Mouse (Mus musculus): ENCODE results near the gene Fam69b. TPM values are rescaled to one million over a fixed set of nuclear protein-coding genes. Genes with fewer than 3 reads are reported as not detected.

Fam69b gene
- polyA plus RNA-seq, 1 experiment from 2014 or later, result 31.1 TPM

DNA sequence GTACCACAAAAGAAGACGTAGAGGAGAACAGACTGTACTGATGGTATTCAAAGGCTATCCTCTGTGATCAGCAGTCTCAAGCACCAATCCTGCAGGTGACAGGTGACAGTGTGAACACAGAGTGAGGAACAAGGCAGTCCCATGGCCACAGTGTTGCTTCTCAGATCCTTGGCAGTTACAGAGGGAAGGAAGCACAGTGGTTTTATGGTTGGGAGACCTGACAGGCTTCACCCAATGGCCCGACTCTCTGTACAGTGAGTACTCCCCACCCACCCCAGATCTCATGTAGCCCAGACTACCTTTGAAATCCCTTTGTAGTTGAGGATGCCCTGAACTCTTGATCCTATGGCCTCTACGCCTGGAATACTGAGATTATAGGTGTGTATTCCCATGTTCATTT, 2.8 kb upstream of the Fam69b start:
- Histone ChIP-seq H3K9ac (ENCODE audit: low read depth, low read length) (no peak overlapping the region), H3K36me3 (ENCODE audit: control insufficient read depth, insufficient read depth, low read length) (no peaks in the 10 kb centered on the region), H3K9me3 (ENCODE audit: control insufficient read depth, low read length) (no peaks in the 10 kb centered on the region), H3K4me1 (ENCODE audit: control insufficient read depth, insufficient read depth, low read length) (peaks cover 13% of the 10 kb centered on the region), H3K4me2 (ENCODE audit: low read depth, low read length) (no peak overlapping the region), H3K27ac (replicated peaks; ENCODE audit: low read depth, low read length) (no peak overlapping the region), H3K4me3 (ENCODE audit: low read depth, low read length) (no peak overlapping the region), H3K27me3 (replicated peaks; ENCODE audit: control insufficient read depth, insufficient read depth, low read length) (no peaks in the 10 kb centered on the region)
- no peak for DNase-seq (ENCODE audit: low spot score)
- WGBS, result 78% methylated on average over 3 of the region's 3 CpGs
- ATAC-seq (ENCODE audit: low read depth), result no peak

DNA sequence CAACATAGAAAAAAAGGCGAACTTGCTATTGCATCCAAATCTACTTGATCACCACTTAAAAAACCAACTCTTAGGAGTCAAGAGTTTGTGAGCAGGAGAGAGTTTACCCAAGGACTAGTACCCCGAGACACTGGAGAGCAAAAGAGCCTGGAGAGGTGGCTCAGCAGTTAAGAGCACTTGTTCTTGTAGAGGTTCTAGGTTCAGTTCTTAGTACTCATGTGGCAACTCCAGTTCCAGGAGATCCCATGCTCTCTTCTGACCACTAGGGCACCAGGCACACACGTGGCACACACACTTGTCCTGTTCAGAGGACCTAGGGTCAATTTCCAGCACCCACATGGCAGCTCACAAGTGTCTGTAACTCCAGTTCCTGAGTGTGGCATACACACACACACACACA, 2.2 kb upstream of the Fam69b start:
- DNase-seq (ENCODE audit: low spot score) (no peak), ATAC-seq (ENCODE audit: low read depth) (no peak)
- H3K4me1 ChIP-seq (ENCODE audit: control insufficient read depth, insufficient read depth, low read length), result peaks cover 13% of the 10 kb centered on the region
- H3K4me2 ChIP-seq (ENCODE audit: low read depth, low read length), result no peak overlapping the region
- WGBS, result 59% methylated on average over 3 of the region's 3 CpGs
- no peak overlapping the region for H3K27ac ChIP-seq (replicated peaks; ENCODE audit: low read depth, low read length)
- H3K36me3 ChIP-seq (ENCODE audit: control insufficient read depth, insufficient read depth, low read length), result peaks cover 5% of the 10 kb centered on the region; the same call in 1 of the 2 replicates
- H3K4me3 ChIP-seq (ENCODE audit: low read depth, low read length), result no peak overlapping the region
- H3K9me3 ChIP-seq (ENCODE audit: control insufficient read depth, low read length), result no peaks in the 10 kb centered on the region
- H3K27me3 ChIP-seq (replicated peaks; ENCODE audit: control insufficient read depth, insufficient read depth, low read length), result no peaks in the 10 kb centered on the region
- H3K9ac ChIP-seq (ENCODE audit: low read depth, low read length), result no peak overlapping the region

DNA sequence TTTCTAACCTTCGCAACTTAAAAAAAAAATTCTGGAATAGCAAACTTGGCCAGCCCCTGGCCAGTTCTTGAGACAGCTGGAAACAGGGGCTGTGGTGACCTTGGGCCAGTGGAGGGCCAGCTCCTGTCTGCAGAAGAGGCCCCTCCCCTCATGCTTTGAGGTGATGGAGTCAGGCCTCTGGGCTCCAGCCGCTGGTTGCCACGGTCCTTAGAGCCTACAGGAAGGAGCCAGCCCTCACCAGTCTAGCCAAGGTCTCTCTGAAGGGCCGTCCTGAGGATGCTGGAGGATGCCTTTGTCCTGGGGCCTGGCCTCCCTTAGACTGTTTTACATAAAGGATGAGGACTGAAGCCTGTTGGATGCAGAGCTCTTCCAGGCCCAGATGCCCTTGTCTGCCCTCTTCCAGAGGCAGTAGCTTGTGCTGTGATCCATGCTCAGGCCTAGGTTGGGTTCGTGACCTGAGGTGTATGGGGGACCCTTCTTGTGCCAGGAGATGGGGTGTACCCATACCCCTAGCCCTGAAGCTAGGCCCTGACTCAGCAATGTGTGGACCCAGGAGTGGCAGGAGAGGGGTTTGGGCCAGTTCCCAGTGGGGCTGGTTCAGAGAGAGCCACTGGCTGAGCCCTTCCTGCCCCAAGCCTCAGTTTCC, 658 bp downstream of the Fam69b start:
- Histone ChIP-seq H3K9me3 (ENCODE audit: control insufficient read depth, low read length) (no peaks in the 10 kb centered on the region), H3K4me1 (ENCODE audit: control insufficient read depth, insufficient read depth, low read length) (peaks cover 13% of the 10 kb centered on the region), H3K27ac (replicated peaks; ENCODE audit: low read depth, low read length) (peak overlapping the region; percentile 58; the same call in 1 of the 2 replicates), H3K27me3 (replicated peaks; ENCODE audit: control insufficient read depth, insufficient read depth, low read length) (no peaks in the 10 kb centered on the region), H3K36me3 (ENCODE audit: control insufficient read depth, insufficient read depth, low read length) (peaks cover 12% of the 10 kb centered on the region; the same call in 1 of the 2 replicates), H3K4me3 (ENCODE audit: low read depth, low read length) (peak overlapping the region; percentile 75), H3K4me2 (ENCODE audit: low read depth, low read length) (peak overlapping the region; percentile 93), H3K9ac (ENCODE audit: low read depth, low read length) (peak overlapping the region; percentile 94)
- 21% methylated on average over 5 of the region's 5 CpGs for WGBS
- DNase-seq (ENCODE audit: low spot score) (no peak), ATAC-seq (ENCODE audit: low read depth) (peak; percentile 37)

DNA sequence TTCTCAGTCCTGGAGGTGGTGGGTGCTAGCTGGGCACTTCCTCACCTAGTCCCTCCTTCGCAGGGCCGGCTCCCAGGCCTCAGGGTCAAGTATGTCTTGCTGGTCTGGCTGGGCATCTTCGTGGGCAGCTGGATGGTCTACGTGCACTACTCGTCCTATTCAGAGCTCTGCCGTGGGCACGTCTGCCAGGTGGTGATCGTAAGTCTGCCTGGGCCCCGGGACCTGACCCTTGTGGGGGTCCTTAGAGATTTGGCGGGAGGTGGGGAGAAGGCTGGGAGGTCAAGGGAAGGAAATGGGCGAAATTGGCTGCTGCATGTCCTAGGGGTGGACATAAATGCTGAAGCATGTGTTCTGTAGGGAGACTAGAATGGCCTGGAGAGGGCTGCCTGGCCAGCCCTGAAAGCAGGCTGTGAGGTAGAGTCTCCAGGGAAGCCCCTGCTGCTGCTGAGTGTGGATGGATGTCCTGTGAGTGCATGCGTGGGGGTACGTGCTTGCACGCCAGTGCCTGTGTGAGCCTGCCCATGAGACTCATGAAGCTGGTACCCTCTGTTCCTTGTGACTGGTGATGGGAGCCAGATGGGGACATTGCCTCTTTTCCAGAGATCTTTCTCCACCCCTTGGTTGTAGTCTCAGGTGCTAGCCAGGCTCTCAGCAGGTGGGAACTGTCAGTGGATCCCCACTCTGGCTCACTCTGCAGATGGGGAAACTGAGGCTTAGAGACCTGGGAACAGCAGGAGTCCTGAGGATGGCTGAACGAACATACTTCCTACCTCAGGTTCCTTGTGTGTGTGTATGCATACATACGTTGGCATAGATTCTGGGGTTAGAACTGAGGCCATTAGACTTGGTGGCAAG, 4.5 kb downstream of the Fam69b start:
- Histone ChIP-seq H3K4me2 (ENCODE audit: low read depth, low read length) (no peak overlapping the region), H3K9ac (ENCODE audit: low read depth, low read length) (no peak overlapping the region; the same call in 1 of the 2 replicates)
- 82% methylated on average over 14 of the region's 16 CpGs for WGBS

DNA sequence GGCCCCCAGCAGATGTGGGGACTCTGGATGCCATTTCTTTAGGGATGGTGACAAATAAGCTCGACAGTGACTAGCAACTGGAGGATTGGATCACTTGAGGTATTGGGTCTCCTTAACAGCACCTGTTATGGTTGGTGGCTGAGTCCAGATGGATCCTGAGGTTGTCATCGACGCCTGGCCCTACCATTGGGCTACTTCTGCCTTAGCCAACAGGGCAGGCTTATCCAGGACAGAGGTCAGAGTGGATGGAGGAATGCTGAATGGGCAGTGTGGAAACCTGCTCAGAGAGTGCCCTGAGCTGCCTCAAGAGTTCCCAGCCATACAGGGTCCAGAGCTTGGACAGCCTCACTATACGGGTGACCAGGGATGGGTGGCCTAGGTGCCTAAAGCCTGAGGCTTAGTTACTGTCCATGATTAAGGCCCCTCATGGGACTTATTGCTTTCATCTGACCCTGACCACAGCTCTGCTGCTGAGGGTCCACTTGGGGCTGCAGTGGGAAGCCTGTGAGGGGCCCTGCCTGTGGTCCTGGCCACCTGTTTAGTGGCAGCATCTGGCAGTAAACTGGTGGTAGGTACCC, 5.8 kb downstream of the Fam69b start:
- Histone ChIP-seq H3K27me3 (replicated peaks; ENCODE audit: control insufficient read depth, insufficient read depth, low read length) (no peaks in the 10 kb centered on the region), H3K4me1 (ENCODE audit: control insufficient read depth, insufficient read depth, low read length) (peaks cover 16% of the 10 kb centered on the region), H3K4me3 (ENCODE audit: low read depth, low read length) (no peak overlapping the region), H3K4me2 (ENCODE audit: low read depth, low read length) (no peak overlapping the region), H3K9ac (ENCODE audit: low read depth, low read length) (no peak overlapping the region), H3K9me3 (ENCODE audit: control insufficient read depth, low read length) (no peaks in the 10 kb centered on the region), H3K27ac (replicated peaks; ENCODE audit: low read depth, low read length) (no peak overlapping the region), H3K36me3 (ENCODE audit: control insufficient read depth, insufficient read depth, low read length) (peaks cover 61% of the 10 kb centered on the region)
- 71% methylated on average over 4 of the region's 4 CpGs for WGBS
- ATAC-seq (ENCODE audit: low read depth) (no peak), DNase-seq (ENCODE audit: low spot score) (no peak)

More for the DNA sequence above, 4.5 kb downstream of the Fam69b start:
- no peak for ATAC-seq (ENCODE audit: low read depth)
- H3K9me3 ChIP-seq (ENCODE audit: control insufficient read depth, low read length), result no peaks in the 10 kb centered on the region
- peaks cover 50% of the 10 kb centered on the region for H3K36me3 ChIP-seq (ENCODE audit: control insufficient read depth, insufficient read depth, low read length)
- peaks cover 14% of the 10 kb centered on the region for H3K4me1 ChIP-seq (ENCODE audit: control insufficient read depth, insufficient read depth, low read length)
- no peak overlapping the region for H3K27ac ChIP-seq (replicated peaks; ENCODE audit: low read depth, low read length)
- H3K27me3 ChIP-seq (replicated peaks; ENCODE audit: control insufficient read depth, insufficient read depth, low read length), result no peaks in the 10 kb centered on the region
- DNase-seq (ENCODE audit: low spot score), result no peak
- H3K4me3 ChIP-seq (ENCODE audit: low read depth, low read length), result no peak overlapping the region

DNA sequence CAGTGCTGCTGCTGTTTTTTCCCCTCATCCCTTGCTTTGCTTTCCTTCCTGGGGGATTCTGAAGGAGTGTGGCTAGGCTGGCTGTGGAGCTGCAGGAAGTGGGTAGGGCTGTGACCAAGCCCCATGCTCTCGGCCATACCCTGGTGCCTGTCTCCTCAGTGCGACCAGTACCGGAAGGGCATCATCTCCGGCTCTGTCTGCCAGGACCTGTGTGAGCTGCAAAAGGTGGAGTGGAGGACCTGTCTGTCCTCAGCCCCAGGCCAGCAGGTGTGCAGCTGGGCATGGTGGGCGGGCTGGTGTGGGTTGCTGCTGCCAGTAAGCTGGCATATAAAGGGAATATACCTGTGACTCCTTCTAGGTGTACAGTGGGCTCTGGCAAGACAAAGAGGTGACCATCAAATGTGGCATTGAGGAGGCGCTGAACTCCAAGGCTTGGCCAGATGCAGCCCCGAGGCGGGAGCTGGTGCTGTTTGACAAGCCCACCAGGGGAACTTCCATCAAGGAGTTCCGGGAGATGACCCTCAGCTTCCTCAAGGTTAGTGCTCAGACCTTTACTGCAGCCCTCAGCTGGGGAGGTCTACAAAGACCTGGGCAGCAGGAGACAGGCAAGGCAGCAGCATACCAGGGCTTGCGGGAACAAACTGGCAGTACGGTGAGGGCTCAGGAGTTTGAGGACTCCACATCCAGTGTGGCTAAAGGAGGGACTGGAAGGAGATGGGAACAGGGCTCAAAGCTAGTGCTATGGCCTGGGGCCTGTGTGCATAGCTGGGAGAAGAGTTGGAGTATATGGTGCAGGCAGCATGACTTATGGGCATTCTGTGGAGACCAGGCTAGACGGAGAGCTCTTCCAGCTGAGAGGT, 6.6 kb downstream of the Fam69b start:
- H3K9ac ChIP-seq (ENCODE audit: low read depth, low read length), result no peak overlapping the region
- no peak for ATAC-seq (ENCODE audit: low read depth)
- DNase-seq (ENCODE audit: low spot score), result no peak
- 65% methylated on average over 12 of the region's 12 CpGs for WGBS
- no peak overlapping the region; the same call in 1 of the 2 replicates for H3K27ac ChIP-seq (replicated peaks; ENCODE audit: low read depth, low read length)
- H3K9me3 ChIP-seq (ENCODE audit: control insufficient read depth, low read length), result no peaks in the 10 kb centered on the region
- H3K4me3 ChIP-seq (ENCODE audit: low read depth, low read length), result no peak overlapping the region
- peaks cover 61% of the 10 kb centered on the region for H3K36me3 ChIP-seq (ENCODE audit: control insufficient read depth, insufficient read depth, low read length)
- peaks cover 8% of the 10 kb centered on the region for H3K4me1 ChIP-seq (ENCODE audit: control insufficient read depth, insufficient read depth, low read length)
- no peaks in the 10 kb centered on the region for H3K27me3 ChIP-seq (replicated peaks; ENCODE audit: control insufficient read depth, insufficient read depth, low read length)
- no peak overlapping the region for H3K4me2 ChIP-seq (ENCODE audit: low read depth, low read length)

DNA sequence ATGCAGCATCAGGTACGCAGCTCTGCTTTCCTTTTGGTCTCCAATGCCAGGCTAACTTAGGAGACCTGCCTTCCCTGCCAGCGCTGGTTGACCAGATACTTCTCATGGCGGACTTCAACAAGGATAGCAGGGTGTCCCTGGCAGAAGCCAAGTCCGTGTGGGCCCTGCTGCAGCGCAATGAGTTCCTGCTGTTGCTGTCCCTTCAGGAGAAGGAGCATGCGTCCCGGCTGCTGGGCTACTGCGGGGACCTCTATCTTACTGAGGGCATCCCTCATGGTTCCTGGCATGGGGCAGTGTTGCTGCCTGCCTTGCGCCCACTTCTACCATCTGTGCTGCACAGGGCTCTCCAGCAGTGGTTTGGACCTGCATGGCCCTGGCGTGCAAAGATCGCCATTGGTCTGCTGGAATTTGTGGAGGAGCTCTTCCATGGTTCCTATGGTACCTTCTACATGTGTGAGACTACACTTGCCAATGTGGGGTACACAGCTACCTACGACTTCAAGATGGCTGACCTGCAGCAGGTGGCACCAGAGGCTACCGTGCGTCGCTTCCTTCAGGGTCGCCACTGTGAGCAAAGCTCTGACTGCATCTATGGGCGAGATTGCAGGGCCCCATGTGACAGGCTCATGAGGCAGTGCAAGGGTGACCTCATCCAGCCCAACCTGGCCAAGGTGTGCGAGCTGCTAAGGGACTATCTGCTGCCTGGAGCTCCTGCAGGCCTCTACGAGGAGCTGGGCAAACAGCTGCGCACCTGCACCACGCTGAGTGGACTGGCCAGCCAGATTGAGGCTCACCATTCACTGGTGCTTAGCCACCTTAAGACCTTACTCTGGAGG, 7.5 kb downstream of the Fam69b start:
- Histone ChIP-seq H3K9ac (ENCODE audit: low read depth, low read length) (no peak overlapping the region), H3K4me2 (ENCODE audit: low read depth, low read length) (no peak overlapping the region), H3K4me1 (ENCODE audit: control insufficient read depth, insufficient read depth, low read length) (peaks cover 10% of the 10 kb centered on the region), H3K4me3 (ENCODE audit: low read depth, low read length) (no peak overlapping the region), H3K27me3 (replicated peaks; ENCODE audit: control insufficient read depth, insufficient read depth, low read length) (no peaks in the 10 kb centered on the region), H3K36me3 (ENCODE audit: control insufficient read depth, insufficient read depth, low read length) (peaks cover 60% of the 10 kb centered on the region), H3K9me3 (ENCODE audit: control insufficient read depth, low read length) (no peaks in the 10 kb centered on the region), H3K27ac (replicated peaks; ENCODE audit: low read depth, low read length) (no peak overlapping the region)
- WGBS, result 70% methylated on average over 20 of the region's 21 CpGs
- ATAC-seq (ENCODE audit: low read depth) (no peak), DNase-seq (ENCODE audit: low spot score) (no peak)
